Mouse (Mus musculus) forebrain, embryonic 15.5 days (tissue): ENCODE measurements around the gene Samd8. TPM values are rescaled to one million over a fixed set of nuclear protein-coding genes. Genes with fewer than 3 reads are reported as not detected.

ENCODE experiments used
- ATAC-seq: fragments of 200-750 bp; cut with Nextera tagmentation; replicated peaks from 2 replicates; pipeline ENCODE4 v1.8.0; 2017; ENCODE audit warnings: mild to moderate bottlenecking, moderate TSS enrichment, moderate library complexity
- H3K27ac ChIP-seq: fragments of 300-500 bp; sonication (generic); replicated peaks from 2 replicates; pipeline ENCODE4 v1.5.1; 2015; ENCODE audit warnings: mild to moderate bottlenecking, inconsistent platforms
- H3K27me3 ChIP-seq: fragments of 300-500 bp; sonication (generic); 2 replicates; pipeline ENCODE4 v1.6.1; 2015; ENCODE audit warnings: inconsistent platforms
- H3K36me3 ChIP-seq: fragments of 300-500 bp; sonication (generic); 2 replicates; pipeline ENCODE4 v1.6.1; 2015; ENCODE audit warnings: mild to moderate bottlenecking, inconsistent platforms
- H3K4me1 ChIP-seq: fragments of 300-500 bp; sonication (generic); 2 replicates; pipeline ENCODE4 v1.6.1; 2015; ENCODE audit warnings: inconsistent platforms
- H3K4me2 ChIP-seq: fragments of 300-500 bp; sonication (generic); replicated peaks from 2 replicates; pipeline ENCODE4 v1.6.1; 2015; ENCODE audit warnings: mild to moderate bottlenecking, inconsistent platforms
- H3K4me3 ChIP-seq: fragments of 300-500 bp; sonication (generic); 2 replicates; pipeline ENCODE4 v1.5.1; 2015; ENCODE audit warnings: mild to moderate bottlenecking, inconsistent platforms
- H3K9ac ChIP-seq: fragments of 300-500 bp; sonication (generic); replicated peaks from 2 replicates; pipeline ENCODE4 v1.6.1; 2015; ENCODE audit warnings: mild to moderate bottlenecking, inconsistent platforms
- H3K9me3 ChIP-seq: fragments of 300-500 bp; sonication (generic); 2 replicates; pipeline ENCODE4 v1.6.1; 2016; ENCODE audit warnings: inconsistent platforms
- WGBS: fragments of 180-500 bp; shearing (Covaris S2); methylation state at CpG from one replicate; pipeline ENCODE4 v1.1.7; 2015; ENCODE audit warnings: mixed read lengths; 5-methylcytosine and 5-hydroxymethylcytosine counted together
- polyA plus RNA-seq: library from polyadenylated mRNA; unstranded; fragments of >200 nt; fragmentation: Nextera tagmentation; extraction: Ambion mirVana; gene quantifications from 2 replicates; pipeline ENCODE4 v1.2.1, GENCODE M21; 2015

Gene Samd8
- polyA plus RNA-seq, 1 experiment from 2014 or later = 24.2 TPM

- Histone ChIP-seq H3K9me3 (no peaks in the 10 kb centered on the region), H3K9ac (no peak overlapping the region), H3K4me3 (no peak overlapping the region), H3K4me2 (no peak overlapping the region), H3K27me3 (no peaks in the 10 kb centered on the region), H3K36me3 (no peaks in the 10 kb centered on the region), H3K4me1 (peaks cover 21% of the 10 kb centered on the region), H3K27ac (no peak overlapping the region)
- no peak for ATAC-seq
- 39% methylated on average over 15 of the region's 15 CpGs for WGBS
Measured at GRCm38 (mm10) chr14:21748142-21748870, 2.0 kb upstream of the Samd8 start.

GRCm38 (mm10) chr14:21750881-21751542 lies 681 bp downstream of the Samd8 start, which contains the start of gene Dusp13:
Dusp13 (minus strand) TSS chr14:21751181.
- peak within 1 kb of the TSS; percentile 58 for H3K4me2 ChIP-seq
- ATAC-seq = peak; percentile 71
- peak within 1 kb of the TSS; percentile 90 for H3K4me3 ChIP-seq
- no peaks in the 10 kb centered on the region for H3K27me3 ChIP-seq
- peak within 1 kb of the TSS; percentile 89 for H3K27ac ChIP-seq
- under 1% methylated on average over 26 of the region's 26 CpGs for WGBS
- H3K36me3 ChIP-seq = no peaks in the 10 kb centered on the region
- H3K9ac ChIP-seq = peak within 1 kb of the TSS; percentile 86
- peaks cover 21% of the 10 kb centered on the region for H3K4me1 ChIP-seq
- H3K9me3 ChIP-seq = no peaks in the 10 kb centered on the region

- H3K27ac ChIP-seq = no peak overlapping the region
Measured at GRCm38 (mm10) chr14:21752411-21752810, 2.1 kb downstream of the Samd8 start.

GRCm38 (mm10) chr14:21753367-21753766 lies 3.0 kb downstream of the Samd8 start:
- ATAC-seq = no peak

More at GRCm38 (mm10) chr14:21752411-21752810, 2.1 kb downstream of the Samd8 start:
- Histone ChIP-seq H3K9me3 (no peaks in the 10 kb centered on the region), H3K4me1 (peaks cover 21% of the 10 kb centered on the region), H3K4me3 (0 out of 2 replicates have a peak overlapping the region, but pooled peaks have one; percentile 90), H3K4me2 (0 out of 2 replicates have a peak overlapping the region, but pooled peaks have one; percentile 58), H3K36me3 (no peaks in the 10 kb centered on the region), H3K27me3 (no peaks in the 10 kb centered on the region), H3K9ac (no peak overlapping the region)
- ATAC-seq = no peak
- 87% methylated on average over 3 of the region's 3 CpGs for WGBS

GRCm38 (mm10) chr14:21761560-21761959 lies 11.2 kb downstream of the Samd8 start:
- Histone ChIP-seq H3K4me2 (no peak overlapping the region), H3K9me3 (no peaks in the 10 kb centered on the region), H3K27me3 (no peaks in the 10 kb centered on the region), H3K4me1 (no peaks in the 10 kb centered on the region; the same call in 1 of the 2 replicates), H3K4me3 (no peak overlapping the region), H3K27ac (no peak overlapping the region), H3K9ac (no peak overlapping the region), H3K36me3 (no peaks in the 10 kb centered on the region)
- no peak for ATAC-seq
- 90% methylated on average over 9 of the region's 9 CpGs for WGBS

More at GRCm38 (mm10) chr14:21753367-21753766, 3.0 kb downstream of the Samd8 start:
- no peaks in the 10 kb centered on the region for H3K27me3 ChIP-seq
- H3K4me3 ChIP-seq = no peak overlapping the region
- no peak overlapping the region for H3K9ac ChIP-seq
- no peaks in the 10 kb centered on the region for H3K9me3 ChIP-seq
- 86% methylated on average over 4 of the region's 4 CpGs for WGBS
- H3K4me1 ChIP-seq = peaks cover 21% of the 10 kb centered on the region
- H3K36me3 ChIP-seq = no peaks in the 10 kb centered on the region
- no peak overlapping the region for H3K27ac ChIP-seq
- H3K4me2 ChIP-seq = no peak overlapping the region

- peaks cover 6% of the 10 kb centered on the region; the same call in 1 of the 2 replicates for H3K4me1 ChIP-seq
- ATAC-seq = no peak
- H3K36me3 ChIP-seq = no peaks in the 10 kb centered on the region
- no peaks in the 10 kb centered on the region for H3K9me3 ChIP-seq
- 93% methylated on average over 3 of the region's 3 CpGs for WGBS
- no peak overlapping the region for H3K4me3 ChIP-seq
- no peak overlapping the region for H3K4me2 ChIP-seq
- no peaks in the 10 kb centered on the region for H3K27me3 ChIP-seq
- no peak overlapping the region for H3K9ac ChIP-seq
- no peak overlapping the region for H3K27ac ChIP-seq
Measured at GRCm38 (mm10) chr14:21763736-21764135, 13.4 kb downstream of the Samd8 start.

GRCm38 (mm10) chr14:21764646-21765045 lies 14.3 kb downstream of the Samd8 start:
- no peak overlapping the region for H3K4me2 ChIP-seq
- 77% methylated on average over 6 of the region's 6 CpGs for WGBS
- H3K4me3 ChIP-seq = no peak overlapping the region
- no peak for ATAC-seq
- no peaks in the 10 kb centered on the region for H3K27me3 ChIP-seq
- no peak overlapping the region for H3K27ac ChIP-seq
- peaks cover 6% of the 10 kb centered on the region; the same call in 1 of the 2 replicates for H3K4me1 ChIP-seq
- H3K36me3 ChIP-seq = no peaks in the 10 kb centered on the region
- H3K9me3 ChIP-seq = no peaks in the 10 kb centered on the region
- H3K9ac ChIP-seq = no peak overlapping the region

GRCm38 (mm10) chr14:21765754-21766397 lies 15.5 kb downstream of the Samd8 start:
- no peak for ATAC-seq
- H3K4me2 ChIP-seq = no peak overlapping the region
- no peak overlapping the region for H3K9ac ChIP-seq
- 77% methylated on average over 7 of the region's 7 CpGs for WGBS
- H3K9me3 ChIP-seq = no peaks in the 10 kb centered on the region
- no peak overlapping the region for H3K4me3 ChIP-seq
- no peaks in the 10 kb centered on the region for H3K27me3 ChIP-seq
- H3K4me1 ChIP-seq = peaks cover 6% of the 10 kb centered on the region; the same call in 1 of the 2 replicates
- no peaks in the 10 kb centered on the region for H3K36me3 ChIP-seq
- no peak overlapping the region for H3K27ac ChIP-seq

- Histone ChIP-seq H3K27ac (no peak overlapping the region), H3K4me3 (no peak overlapping the region), H3K27me3 (no peaks in the 10 kb centered on the region), H3K9me3 (no peaks in the 10 kb centered on the region), H3K36me3 (no peaks in the 10 kb centered on the region), H3K4me2 (no peak overlapping the region), H3K4me1 (peaks cover 6% of the 10 kb centered on the region; the same call in 1 of the 2 replicates), H3K9ac (no peak overlapping the region)
- ATAC-seq = no peak
- 87% methylated on average over 6 of the region's 6 CpGs for WGBS
Measured at GRCm38 (mm10) chr14:21766398-21766958, 16.1 kb downstream of the Samd8 start.

GRCm38 (mm10) chr14:21772506-21773281 lies 22.4 kb downstream of the Samd8 start:
- 68% methylated on average over 11 of the region's 11 CpGs for WGBS
- no peaks in the 10 kb centered on the region for H3K9me3 ChIP-seq

GRCm38 (mm10) chr14:21773946-21774345 lies 23.6 kb downstream of the Samd8 start:
- WGBS = 65% methylated on average over 2 of the region's 2 CpGs
- no peak overlapping the region for H3K4me3 ChIP-seq
- no peak overlapping the region for H3K9ac ChIP-seq
- peaks cover 13% of the 10 kb centered on the region; the same call in 1 of the 2 replicates for H3K36me3 ChIP-seq
- H3K4me1 ChIP-seq = no peaks in the 10 kb centered on the region
- ATAC-seq = no peak
- H3K27ac ChIP-seq = no peak overlapping the region
- no peak overlapping the region for H3K4me2 ChIP-seq
- no peaks in the 10 kb centered on the region for H3K27me3 ChIP-seq
- H3K9me3 ChIP-seq = no peaks in the 10 kb centered on the region

More at GRCm38 (mm10) chr14:21772506-21773281, 22.4 kb downstream of the Samd8 start:
- Histone ChIP-seq H3K27ac (no peak overlapping the region), H3K4me1 (0 out of 2 replicates have a peak, but pooled peaks cover 6% of the 10 kb centered on the region), H3K4me2 (no peak overlapping the region), H3K9ac (no peak overlapping the region), H3K4me3 (no peak overlapping the region), H3K27me3 (no peaks in the 10 kb centered on the region), H3K36me3 (peaks cover 11% of the 10 kb centered on the region; the same call in 1 of the 2 replicates)
- ATAC-seq = no peak
